Mouse (Mus musculus): ENCODE results near the gene Abtb2.

- TF ChIP-seq ZNF384 (IDR thresholded peaks at IDR 0.05; ENCODE audit: low read depth, low read length) (no peak), ZC3H11A (IDR thresholded peaks at IDR 0.05; ENCODE audit: borderline replicate concordance, low read depth, low read length) (no peak), MAFK (IDR thresholded peaks at IDR 0.05; ENCODE audit: insufficient read depth, low read depth, low read length) (no peak), HCFC1 (IDR thresholded peaks at IDR 0.05; ENCODE audit: borderline replicate concordance, insufficient read depth, low read length) (no peak)
These were observed 177.4 kb downstream of the Abtb2 start for GRCm38 (mm10) chr2:103743536-103743935.

Data from ES-E14 (cell line).